Mouse (Mus musculus) cerebellum, adult 11-12 months (tissue): Measurements from ENCODE around the gene Slc28a2.
"Not testable (repeated sequence)": the region's sequence is repeated elsewhere in the genome, so short reads cannot be mapped to it uniquely, and the experiment has no call there.

Experiments used
- DNase-seq: peaks from one replicate; pipeline ENCODE4 v3.0.0; 2022

Slc28a2 gene

DNA sequence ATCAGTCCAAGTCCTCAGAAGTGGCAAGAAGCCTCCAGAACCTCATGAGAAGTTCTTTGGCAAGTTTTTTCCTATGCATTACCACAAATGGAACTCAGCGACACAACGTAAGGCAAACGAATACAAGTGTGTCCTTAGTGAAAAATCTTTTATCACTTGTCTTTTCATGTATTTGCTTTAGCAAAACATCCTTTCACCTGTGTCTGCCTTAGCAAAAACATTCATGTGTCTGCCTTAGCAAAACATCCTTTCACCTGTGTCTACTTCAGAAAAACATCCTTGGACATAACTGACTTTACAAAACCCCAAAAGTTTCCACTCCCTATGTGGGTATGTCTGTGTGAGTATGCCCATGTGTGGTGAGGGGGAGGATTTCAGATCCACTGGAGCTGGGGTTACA, 42.9 kb downstream of the Slc28a2 start:
- no peak for DNase-seq

DNA sequence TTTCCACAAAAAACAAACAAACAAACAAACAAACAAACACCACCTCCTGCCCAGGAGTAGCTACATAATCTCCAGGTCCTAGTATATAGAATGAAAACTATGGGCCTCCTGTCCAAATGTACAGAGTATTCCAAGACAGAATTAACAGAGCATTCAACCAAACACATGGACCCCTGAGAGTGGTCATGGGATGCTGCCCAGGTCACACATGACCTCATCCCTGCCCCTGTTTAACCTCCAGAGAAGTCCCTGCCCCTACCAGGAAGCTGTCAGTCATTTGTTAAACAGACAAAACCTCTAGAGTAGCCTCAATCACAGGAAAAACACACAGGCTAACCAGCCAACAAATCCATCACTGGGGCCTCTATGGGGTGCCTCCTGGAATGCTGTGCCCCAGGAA, 50.3 kb downstream of the Slc28a2 start:
- no peak for DNase-seq

DNA sequence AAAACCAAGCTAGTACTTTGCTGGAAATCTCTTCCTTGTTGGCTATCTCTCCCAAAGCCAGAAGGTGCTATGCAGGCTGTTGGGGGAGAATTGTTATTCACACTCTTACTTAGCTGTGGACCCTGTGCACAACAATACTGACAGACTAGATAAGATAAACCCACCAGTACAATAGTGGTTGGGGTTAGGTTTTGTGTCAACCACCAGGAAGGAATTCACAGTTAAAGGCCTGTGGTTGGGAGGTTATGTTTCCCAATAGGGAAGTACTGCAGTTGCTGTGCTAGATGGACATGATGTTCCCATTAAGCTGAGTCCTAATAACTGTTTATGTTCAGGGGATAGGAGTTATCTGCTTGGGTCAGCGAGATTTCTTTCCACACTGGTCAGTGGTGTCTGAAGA, 57.5 kb downstream of the Slc28a2 start:
- DNase-seq, result not testable (repeated sequence)

DNA sequence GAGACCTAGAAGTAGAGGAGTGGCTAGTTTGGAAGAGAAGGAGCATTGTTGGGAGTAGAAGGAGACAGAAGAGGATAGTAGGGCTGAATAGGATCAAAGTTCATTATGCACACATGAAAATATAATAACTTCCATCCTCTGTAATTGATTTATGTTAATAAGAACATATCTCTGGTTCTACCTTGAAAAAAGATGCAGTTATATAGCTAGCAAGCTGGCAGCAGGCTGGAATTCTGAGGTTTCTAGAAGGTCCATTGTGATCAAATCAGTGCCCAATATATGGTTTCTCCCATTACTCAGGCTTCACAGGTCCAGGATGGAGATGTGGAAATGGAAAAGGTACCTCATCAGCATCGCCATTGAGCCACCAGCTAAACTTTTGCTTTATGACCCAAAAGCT, 58.4 kb downstream of the Slc28a2 start, which contains the start of gene Gm14085:
Gene Gm14085 (plus strand): TSS at position 301 of the 400 bp plus-strand sequence.
- no peak for DNase-seq

DNA sequence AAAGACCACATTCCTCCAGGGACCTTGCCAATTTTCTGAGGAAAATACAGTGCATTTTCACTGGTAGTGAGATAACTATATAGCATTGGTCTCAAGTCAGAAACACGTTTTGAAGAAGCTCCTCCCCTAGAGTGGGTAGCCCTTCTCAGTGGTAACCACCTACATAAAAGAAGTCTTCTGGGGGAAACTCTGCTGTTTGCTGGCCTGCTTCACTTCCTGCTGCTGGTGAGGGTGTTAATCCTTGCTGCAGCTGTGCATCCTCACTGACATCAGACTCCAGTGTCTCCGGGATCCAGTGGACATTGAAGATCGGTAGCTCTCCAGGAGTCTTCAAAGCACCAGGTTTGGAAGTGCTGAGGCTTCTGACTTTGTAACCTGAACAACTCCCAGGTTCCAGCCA, 59.4 kb downstream of the Slc28a2 start:
- DNase-seq, result not testable (repeated sequence)

DNA sequence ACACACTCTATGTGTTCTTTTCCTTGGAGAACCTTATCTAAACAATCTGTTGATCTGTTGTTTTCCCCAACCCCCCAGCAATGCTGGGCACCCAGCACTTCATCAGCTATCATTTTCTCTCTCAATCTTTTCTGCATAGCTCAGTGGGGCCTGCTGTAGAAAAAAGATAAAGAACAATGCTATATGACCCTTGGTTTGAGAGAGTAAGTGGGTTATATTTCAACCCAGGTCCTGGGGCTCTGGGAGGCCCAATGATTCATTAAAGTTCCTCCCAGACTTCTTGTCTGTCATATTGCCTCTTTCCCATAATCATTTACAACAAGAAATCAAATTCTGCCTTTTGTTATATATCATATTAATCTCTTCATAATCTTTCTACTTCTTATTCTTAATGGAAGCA, 59.8 kb downstream of the Slc28a2 start:
- not testable (repeated sequence) for DNase-seq

DNA sequence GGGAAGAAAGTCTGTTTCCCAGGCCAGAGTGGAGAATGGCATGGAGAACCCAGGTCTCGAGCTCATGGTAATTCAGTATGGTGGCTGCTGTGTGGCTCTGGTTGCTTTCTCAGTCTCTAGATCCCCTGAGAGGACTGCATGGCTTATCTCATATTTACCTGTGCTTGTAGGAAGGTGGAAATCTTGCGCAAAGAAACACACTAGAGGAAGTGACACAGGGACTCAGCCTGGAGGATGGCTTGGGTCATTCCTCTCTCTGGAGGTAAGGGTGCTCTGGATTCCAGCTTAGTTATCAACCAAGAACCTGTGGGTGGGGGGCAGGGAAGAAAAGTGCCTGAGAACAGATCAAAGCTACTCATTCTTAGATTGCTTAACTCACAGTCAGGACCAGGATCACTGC, 60.4 kb downstream of the Slc28a2 start:
- no peak for DNase-seq
